Mouse (Mus musculus) hindbrain, embryonic 11.5 days (tissue): Measurements from ENCODE around the gene Cul9. TPM values are rescaled to one million over a fixed set of nuclear protein-coding genes. Genes with fewer than 3 reads are reported as not detected.
"Not testable (repeated sequence)": the region's sequence is repeated elsewhere in the genome, so short reads cannot be mapped to it uniquely, and the experiment has no call there.

Experiments used
- ATAC-seq: fragments of 200-750 bp; cut with Nextera tagmentation; 2 replicates; pipeline ENCODE4 v1.8.0; 2017; ENCODE audit warnings: mild to moderate bottlenecking, moderate TSS enrichment, moderate library complexity; ENCODE audit not compliant: low FRiP score
- DNase-seq: peaks from one replicate; pipeline ENCODE4 v3.0.0-alpha.2; 2015; ENCODE audit warnings: low spot score
- H3K27ac ChIP-seq: fragments of 300-500 bp; sonication (generic); 2 replicates; pipeline ENCODE4 v1.5.1; 2014; ENCODE audit warnings: mild to moderate bottlenecking, low read depth, low read length
- H3K27me3 ChIP-seq: fragments of 300-500 bp; sonication (generic); 2 replicates; pipeline ENCODE4 v1.6.1; 2014; ENCODE audit warnings: mild to moderate bottlenecking, low read length, moderate library complexity, mixed read lengths; ENCODE audit not compliant: control insufficient read depth, insufficient read depth
- H3K36me3 ChIP-seq: fragments of 300-500 bp; sonication (generic); 2 replicates; pipeline ENCODE4 v1.6.1; 2014; ENCODE audit warnings: mild to moderate bottlenecking, low read length, moderate library complexity, mixed read lengths; ENCODE audit not compliant: control insufficient read depth, insufficient read depth
- H3K4me1 ChIP-seq: fragments of 300-500 bp; sonication (generic); replicated peaks from 2 replicates; pipeline ENCODE4 v1.6.1; 2014; ENCODE audit warnings: low read length, mixed read lengths; ENCODE audit not compliant: control insufficient read depth, insufficient read depth
- H3K4me2 ChIP-seq: fragments of 300-500 bp; sonication (generic); replicated peaks from 2 replicates; pipeline ENCODE4 v1.6.1; 2014; ENCODE audit warnings: mild to moderate bottlenecking, low read depth, low read length
- H3K4me3 ChIP-seq: fragments of 300-500 bp; sonication (generic); 2 replicates; pipeline ENCODE4 v1.5.1; 2014; ENCODE audit warnings: low read depth, low read length
- H3K9ac ChIP-seq: fragments of 300-500 bp; sonication (generic); 2 replicates; pipeline ENCODE4 v1.6.1; 2014; ENCODE audit warnings: low read depth, low read length
- H3K9me3 ChIP-seq: fragments of 300-500 bp; sonication (generic); 2 replicates; pipeline ENCODE4 v1.6.1; 2016; ENCODE audit warnings: low read length; ENCODE audit not compliant: control insufficient read depth
- WGBS: fragments of 180-500 bp; shearing (Covaris S2); extraction: QIAGEN DNeasy Blood & Tissue Kit; methylation state at CpG from one replicate; pipeline ENCODE4 v1.1.7; 2014; 5-methylcytosine and 5-hydroxymethylcytosine counted together
- polyA plus RNA-seq: library from polyadenylated mRNA; unstranded; fragments of >200 nt; fragmentation: Nextera tagmentation; extraction: Ambion mirVana; gene quantifications from 2 replicates; pipeline ENCODE4 v1.2.1, GENCODE M21; 2014

Gene Cul9
- polyA plus RNA-seq, 1 experiment from 2014 or later: 4.8 TPM

DNA sequence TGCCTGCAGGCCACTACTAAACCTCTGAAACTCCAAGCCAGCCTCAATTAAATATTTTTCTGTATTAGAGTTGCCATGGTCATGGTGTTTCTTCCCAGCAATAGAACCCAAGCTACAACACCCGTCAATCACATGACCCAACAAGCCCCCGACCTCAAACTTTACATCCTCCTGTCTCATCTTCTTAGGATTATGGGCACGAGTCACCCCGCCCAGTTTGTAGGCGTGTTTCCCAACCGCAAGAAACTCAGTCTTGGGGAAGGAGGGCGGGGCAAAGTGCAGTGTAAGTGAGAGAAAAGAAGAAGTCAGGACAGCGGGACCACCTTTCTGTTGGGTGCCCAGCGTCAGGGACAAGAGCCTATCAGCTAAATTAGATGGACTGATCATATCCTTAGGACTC lies 42.0 kb upstream of the Cul9 start:
- H3K36me3 ChIP-seq: peaks cover 3% of the 10 kb centered on the region; the same call in 1 of the 2 replicates
- no peak for ATAC-seq

DNA sequence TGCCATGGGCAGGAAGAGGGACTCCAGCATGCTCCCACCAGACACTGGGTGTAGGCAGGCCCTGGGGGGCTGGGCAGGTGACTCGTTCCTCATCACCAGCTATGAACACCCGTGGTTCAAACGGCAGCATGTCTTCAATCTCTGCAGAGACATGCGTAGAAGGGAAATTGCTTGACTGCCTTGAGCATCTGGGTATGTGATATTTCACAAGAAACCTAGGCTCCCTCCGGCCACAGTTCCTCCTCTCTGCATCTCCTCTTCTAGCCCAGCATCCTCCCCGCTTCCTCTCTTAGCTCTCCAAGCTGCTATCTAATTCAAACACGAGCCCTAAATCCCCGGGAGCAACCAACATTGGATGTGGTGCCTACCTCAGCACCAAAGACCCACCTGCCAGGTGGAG lies 40.1 kb upstream of the Cul9 start:
- H3K36me3 ChIP-seq: peaks cover 3% of the 10 kb centered on the region; the same call in 1 of the 2 replicates
- no peaks in the 10 kb centered on the region for H3K4me1 ChIP-seq

More for the DNA sequence above, 42.0 kb upstream of the Cul9 start:
- Histone ChIP-seq H3K27me3 (no peaks in the 10 kb centered on the region), H3K27ac (no peak overlapping the region), H3K4me3 (no peak overlapping the region), H3K4me1 (no peaks in the 10 kb centered on the region), H3K4me2 (no peak overlapping the region), H3K9me3 (no peaks in the 10 kb centered on the region), H3K9ac (no peak overlapping the region)
- WGBS: 89% methylated on average over 9 of the region's 9 CpGs
- no peak for DNase-seq

DNA sequence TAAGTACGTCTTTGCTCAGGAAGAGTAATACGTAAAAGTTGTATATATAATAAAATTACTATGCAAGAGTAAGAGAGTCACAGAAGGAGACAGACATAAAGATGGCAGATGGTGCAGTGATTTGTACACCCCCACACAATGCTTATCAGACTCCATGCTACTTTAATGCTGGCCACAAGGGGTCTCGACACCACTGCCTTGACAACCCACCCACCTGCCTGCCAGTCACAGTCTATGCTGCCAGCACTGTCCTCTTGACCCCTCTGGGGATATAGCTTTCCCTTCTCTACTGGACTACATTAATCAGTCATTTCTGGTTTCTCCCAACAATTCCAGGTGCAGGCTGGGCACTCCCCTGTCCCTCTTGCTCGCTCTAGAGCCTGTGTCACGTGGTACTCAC lies 32.5 kb upstream of the Cul9 start:
- peaks cover 10% of the 10 kb centered on the region for H3K36me3 ChIP-seq
- DNase-seq: no peak

More for the DNA sequence above, 40.1 kb upstream of the Cul9 start:
- H3K9me3 ChIP-seq: no peaks in the 10 kb centered on the region
- no peak for DNase-seq
- WGBS: 93% methylated on average over 8 of the region's 8 CpGs
- no peak overlapping the region for H3K4me2 ChIP-seq
- H3K27ac ChIP-seq: no peak overlapping the region
- H3K4me3 ChIP-seq: no peak overlapping the region
- no peaks in the 10 kb centered on the region for H3K27me3 ChIP-seq
- no peak for ATAC-seq
- H3K9ac ChIP-seq: no peak overlapping the region

DNA sequence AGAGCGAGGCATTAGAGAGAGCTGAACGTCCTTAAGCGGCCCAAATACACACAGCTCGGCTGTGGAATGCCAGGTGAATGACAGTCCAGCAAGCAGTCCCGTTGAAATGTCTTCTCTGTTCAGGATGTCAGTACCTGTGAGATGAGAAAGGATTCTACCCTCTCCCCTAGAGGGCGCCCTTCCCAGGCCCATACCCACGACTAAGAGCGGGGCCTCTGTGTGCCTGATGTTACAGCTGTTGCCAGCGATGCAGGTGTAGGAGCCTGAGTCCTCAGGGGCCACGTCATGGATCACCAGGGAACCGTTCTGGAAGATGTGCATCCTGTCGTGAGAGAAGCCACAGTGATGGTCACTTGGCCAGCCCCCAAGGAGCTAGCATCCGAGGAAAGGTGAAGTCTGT lies 29.9 kb upstream of the Cul9 start:
- WGBS: 92% methylated on average over 13 of the region's 13 CpGs
- no peak overlapping the region for H3K27ac ChIP-seq
- peaks cover 13% of the 10 kb centered on the region for H3K36me3 ChIP-seq
- H3K27me3 ChIP-seq: no peaks in the 10 kb centered on the region
- H3K4me1 ChIP-seq: no peaks in the 10 kb centered on the region
- ATAC-seq (no peak), DNase-seq (no peak)
- H3K9me3 ChIP-seq: no peaks in the 10 kb centered on the region
- H3K4me3 ChIP-seq: no peak overlapping the region
- no peak overlapping the region for H3K9ac ChIP-seq
- no peak overlapping the region for H3K4me2 ChIP-seq

More for the DNA sequence above, 32.5 kb upstream of the Cul9 start:
- ATAC-seq: no peak
- Histone ChIP-seq H3K4me1 (no peaks in the 10 kb centered on the region), H3K27ac (no peak overlapping the region), H3K9ac (no peak overlapping the region), H3K9me3 (no peaks in the 10 kb centered on the region), H3K4me2 (no peak overlapping the region), H3K27me3 (no peaks in the 10 kb centered on the region), H3K4me3 (no peak overlapping the region)
- 81% methylated on average over 5 of the region's 5 CpGs for WGBS

DNA sequence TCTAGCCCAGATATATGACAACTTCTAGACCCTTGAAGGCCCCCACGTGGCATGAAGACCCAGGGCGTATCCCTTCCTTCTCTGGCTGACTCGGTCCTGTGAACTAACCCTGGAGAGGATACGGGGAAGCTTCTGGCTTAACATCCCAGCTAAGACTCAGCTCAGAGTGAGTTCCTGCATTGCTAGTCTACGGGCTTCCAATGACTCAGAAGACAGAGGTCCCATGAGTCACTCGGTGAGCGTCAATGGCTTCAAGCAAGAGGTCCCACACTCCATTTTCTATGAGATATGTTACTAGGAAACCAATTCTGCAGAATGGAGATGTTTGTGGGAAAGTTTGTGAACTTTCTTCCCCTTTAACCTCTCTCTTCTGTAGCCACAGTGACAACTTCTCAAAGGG lies 28.3 kb upstream of the Cul9 start:
- 96% methylated on average over 7 of the region's 7 CpGs for WGBS
- Histone ChIP-seq H3K4me1 (no peaks in the 10 kb centered on the region), H3K4me3 (no peak overlapping the region), H3K27me3 (no peaks in the 10 kb centered on the region), H3K27ac (no peak overlapping the region), H3K36me3 (peaks cover 13% of the 10 kb centered on the region), H3K9ac (no peak overlapping the region), H3K4me2 (no peak overlapping the region), H3K9me3 (no peaks in the 10 kb centered on the region)
- no peak for ATAC-seq
- no peak for DNase-seq

DNA sequence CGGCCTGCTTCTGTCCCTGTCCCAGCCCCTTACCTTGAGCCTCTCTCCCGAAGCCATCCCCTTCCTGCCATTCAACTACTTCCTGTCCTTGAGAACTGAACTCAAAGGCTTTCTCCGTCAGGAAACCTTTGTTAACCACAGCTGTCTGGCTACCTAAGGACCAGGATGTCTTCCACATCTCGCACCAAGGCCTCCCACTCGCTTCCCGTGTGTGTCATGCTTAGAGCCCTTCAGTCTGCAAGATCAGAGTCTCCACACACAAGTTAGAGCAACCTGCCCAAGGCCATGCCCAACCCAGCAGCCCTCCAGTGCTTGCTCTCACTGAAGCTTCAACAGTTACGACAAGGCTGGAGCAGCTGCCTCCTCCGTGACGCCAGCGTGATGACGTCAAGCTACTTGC lies 24.8 kb upstream of the Cul9 start:
- peaks cover 8% of the 10 kb centered on the region for H3K36me3 ChIP-seq

DNA sequence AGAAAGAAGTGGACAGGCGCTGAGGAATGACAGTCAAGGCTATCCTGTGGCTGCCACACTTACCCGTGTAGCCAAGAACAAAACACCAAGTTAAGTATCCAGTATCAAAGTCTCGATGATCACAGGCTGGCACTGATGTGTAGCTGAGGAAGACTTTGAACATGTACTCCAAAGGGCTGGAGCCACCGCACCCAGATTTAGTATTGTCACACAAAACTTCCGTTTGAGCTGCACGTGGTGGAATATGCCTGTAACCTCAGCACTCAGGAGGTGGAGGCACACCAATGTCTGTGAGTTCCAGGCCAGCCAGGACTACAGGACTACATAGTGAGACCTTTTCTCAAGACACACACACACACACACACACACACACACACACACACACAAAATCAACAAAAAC lies 13.0 kb upstream of the Cul9 start:
- peaks cover 6% of the 10 kb centered on the region for H3K4me1 ChIP-seq
- H3K36me3 ChIP-seq: no peaks in the 10 kb centered on the region
- H3K27me3 ChIP-seq: no peaks in the 10 kb centered on the region
- no peak overlapping the region for H3K9ac ChIP-seq
- ATAC-seq (no peak), DNase-seq (no peak)
- H3K9me3 ChIP-seq: no peaks in the 10 kb centered on the region
- 90% methylated on average over 6 of the region's 6 CpGs for WGBS
- H3K4me2 ChIP-seq: no peak overlapping the region
- H3K4me3 ChIP-seq: no peak overlapping the region
- H3K27ac ChIP-seq: no peak overlapping the region

More for the DNA sequence above, 24.8 kb upstream of the Cul9 start:
- no peak overlapping the region for H3K27ac ChIP-seq
- no peak overlapping the region for H3K4me3 ChIP-seq
- DNase-seq (no peak), ATAC-seq (no peak)
- H3K27me3 ChIP-seq: no peaks in the 10 kb centered on the region
- 88% methylated on average over 11 of the region's 11 CpGs for WGBS
- H3K4me2 ChIP-seq: no peak overlapping the region
- no peaks in the 10 kb centered on the region for H3K9me3 ChIP-seq
- no peaks in the 10 kb centered on the region for H3K4me1 ChIP-seq
- no peak overlapping the region for H3K9ac ChIP-seq

DNA sequence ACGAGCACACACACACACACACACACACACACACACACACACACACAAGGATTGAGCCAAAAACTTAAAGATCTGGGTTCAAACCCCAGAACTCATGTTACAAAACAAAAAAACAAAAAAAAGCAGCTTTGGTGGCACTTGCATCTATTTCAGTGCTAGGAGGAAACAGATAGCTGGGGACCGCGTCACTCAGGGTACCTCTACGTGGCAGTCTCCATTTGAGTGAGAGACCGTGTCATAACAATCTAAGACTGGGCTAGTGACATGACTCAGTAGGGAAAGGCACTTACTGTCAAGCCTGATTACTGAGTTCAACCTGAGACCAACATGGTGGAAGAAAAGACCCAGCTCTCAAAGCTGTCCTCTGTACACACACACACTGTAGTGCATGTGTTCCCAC lies 12.0 kb upstream of the Cul9 start:
- ATAC-seq: no peak
- H3K4me2 ChIP-seq: no peak overlapping the region
- H3K9me3 ChIP-seq: no peaks in the 10 kb centered on the region
- H3K4me3 ChIP-seq: no peak overlapping the region
- H3K27me3 ChIP-seq: no peaks in the 10 kb centered on the region
- H3K9ac ChIP-seq: no peak overlapping the region
- no peak for DNase-seq
- H3K36me3 ChIP-seq: no peaks in the 10 kb centered on the region
- H3K4me1 ChIP-seq: peaks cover 15% of the 10 kb centered on the region
- 89% methylated on average over 5 of the region's 5 CpGs for WGBS
- no peak overlapping the region for H3K27ac ChIP-seq

DNA sequence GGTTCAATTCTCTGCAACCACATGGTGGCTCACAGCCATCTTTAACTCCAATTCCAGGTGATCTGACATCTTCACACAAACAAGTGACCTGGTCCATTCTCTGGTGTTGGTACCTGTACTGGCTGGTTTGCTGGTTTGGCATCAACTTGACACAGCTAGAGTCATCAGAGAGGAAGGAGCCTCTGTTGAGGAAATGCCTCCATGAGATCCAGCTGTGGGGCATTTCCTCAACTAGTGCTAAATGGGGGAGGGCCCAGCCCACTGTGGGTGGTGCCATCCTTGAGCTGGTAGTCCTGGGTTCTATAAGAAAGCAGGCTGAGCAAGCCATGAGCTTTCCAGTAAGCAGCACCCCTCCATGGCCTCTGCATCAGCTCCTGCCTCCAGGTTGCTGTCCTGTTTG lies 11.1 kb upstream of the Cul9 start:
- H3K27me3 ChIP-seq, ATAC-seq, DNase-seq, H3K9me3 ChIP-seq, H3K36me3 ChIP-seq, H3K4me3 ChIP-seq, H3K9ac ChIP-seq: not testable (repeated sequence)
- peaks cover 17% of the 10 kb centered on the region for H3K4me1 ChIP-seq
- peak overlapping the region; percentile 65; the same call in 1 of the 2 replicates for H3K27ac ChIP-seq
- 0 out of 2 replicates have a peak overlapping the region, but pooled peaks have one; percentile 94 for H3K4me2 ChIP-seq
